Mouse (Mus musculus): ENCODE measurements around the gene Marc1.

Marc1 gene

DNA sequence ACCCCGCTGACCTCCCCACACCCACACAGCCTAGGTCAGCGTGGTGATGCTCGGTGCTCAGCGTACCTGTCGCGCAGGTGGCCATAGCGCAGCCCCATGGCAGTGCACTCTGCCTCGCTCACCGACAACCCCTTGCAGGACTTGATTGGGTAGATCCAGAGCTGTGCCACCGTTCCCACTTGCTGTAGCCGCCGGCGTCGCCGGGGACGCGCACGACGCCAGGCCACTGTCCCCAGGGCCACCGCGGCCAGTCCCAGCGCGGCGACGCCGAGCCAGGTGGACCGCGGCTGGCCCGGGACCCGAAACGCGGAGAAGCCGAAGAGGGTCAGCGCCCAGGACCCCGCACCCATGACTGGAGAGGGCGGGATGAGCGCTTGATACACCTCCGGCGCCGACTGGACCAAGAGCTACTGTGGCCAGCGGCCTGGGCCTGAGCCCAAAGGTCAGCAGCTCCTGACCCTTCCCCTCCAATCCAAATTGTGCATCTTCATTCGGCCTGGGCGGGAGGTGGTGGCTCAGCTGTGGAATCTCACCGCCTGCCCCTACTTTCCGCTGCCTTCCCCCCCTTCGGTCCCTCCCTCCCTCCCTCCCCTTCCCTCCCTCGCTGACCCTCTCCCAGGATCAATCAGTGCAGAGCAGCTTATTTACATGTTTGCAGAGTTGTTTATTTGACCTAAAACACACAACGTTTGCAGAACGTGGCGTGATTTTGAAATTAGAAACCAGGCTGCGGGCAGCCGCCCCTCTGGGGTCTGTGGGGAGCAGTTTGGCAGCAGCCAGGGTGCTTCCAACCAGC is at the start of gene Marc1:
TSS of gene Marc1 (minus strand) at position 534 of the 796 bp plus-strand sequence.
- no peak for DNase-seq (ENCODE audit: low read depth, low spot score)

GRCm38 (mm10) chr1:184860276-184860675 is 49.2 kb upstream of the Marc1 start:
- DNase-seq (ENCODE audit: low read depth, low spot score): no peak

DNA sequence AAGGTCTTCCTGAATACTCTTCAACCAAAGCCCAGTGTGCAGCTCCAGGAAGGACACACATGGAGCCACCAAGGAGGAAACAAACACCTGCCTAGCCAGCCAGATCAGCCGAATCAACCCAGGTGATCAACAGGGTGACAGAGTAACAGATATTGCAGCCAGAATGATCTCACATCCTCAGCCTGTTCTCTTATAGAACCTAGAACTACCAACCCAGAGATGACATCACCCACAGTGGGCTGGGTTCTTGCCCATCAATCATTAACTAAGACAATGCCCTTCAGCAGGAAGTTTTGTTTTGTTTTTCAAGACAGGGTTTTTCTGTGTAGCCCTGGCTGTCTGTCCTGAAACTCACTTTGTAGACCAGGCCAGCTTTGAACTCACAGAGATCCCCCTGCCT is 47.1 kb upstream of the Marc1 start:
- no peak for DNase-seq (ENCODE audit: low read depth, low spot score)

DNA sequence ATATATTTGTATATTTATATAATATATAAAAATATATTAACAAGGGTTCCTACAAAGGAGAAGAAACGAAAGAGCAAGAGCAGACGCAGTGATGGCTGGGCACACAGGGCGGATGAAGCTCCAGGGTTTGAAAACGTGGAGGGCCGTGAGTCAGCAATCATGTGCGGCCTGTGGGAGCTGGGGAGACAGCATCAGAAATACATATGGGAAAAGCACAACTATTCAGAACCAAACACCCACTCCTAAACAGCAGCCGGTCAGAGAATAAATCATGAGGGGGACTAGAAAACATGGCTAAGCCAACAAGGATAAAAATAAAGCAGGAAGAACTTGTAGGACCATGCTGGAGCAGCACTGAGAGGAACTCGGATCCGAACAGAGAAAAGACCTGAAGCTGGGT is 46.1 kb upstream of the Marc1 start:
- no peak for DNase-seq (ENCODE audit: low read depth, low spot score)

GRCm38 (mm10) chr1:184853922-184854321 is 42.8 kb upstream of the Marc1 start:
- DNase-seq (ENCODE audit: low read depth, low spot score): no peak

GRCm38 (mm10) chr1:184853339-184853738 is 42.2 kb upstream of the Marc1 start:
- DNase-seq (ENCODE audit: low read depth, low spot score): no peak

GRCm38 (mm10) chr1:184851741-184852618 is 40.9 kb upstream of the Marc1 start:
- peak; percentile 62 for DNase-seq (ENCODE audit: low read depth, low spot score)

- no peak for DNase-seq (ENCODE audit: low read depth, low spot score)
Observed at GRCm38 (mm10) chr1:184851166-184851565, 40.1 kb upstream of the Marc1 start.

- no peak for DNase-seq (ENCODE audit: low read depth, low spot score)
Observed at GRCm38 (mm10) chr1:184846973-184847372, 35.9 kb upstream of the Marc1 start.

GRCm38 (mm10) chr1:184846092-184846750 is 35.1 kb upstream of the Marc1 start, which contains the start of gene Marc2:
Gene Marc2 (minus strand): TSS chr1:184846451.
- no peak for DNase-seq (ENCODE audit: low read depth, low spot score)

GRCm38 (mm10) chr1:184845111-184846071 is 34.3 kb upstream of the Marc1 start:
- peak; percentile 70 for DNase-seq (ENCODE audit: low read depth, low spot score)

- DNase-seq (ENCODE audit: low read depth, low spot score): no peak
Observed at GRCm38 (mm10) chr1:184844326-184845066, 33.4 kb upstream of the Marc1 start.

GRCm38 (mm10) chr1:184837649-184838048 is 26.5 kb upstream of the Marc1 start:
- DNase-seq (ENCODE audit: low read depth, low spot score): no peak

GRCm38 (mm10) chr1:184836350-184836749 is 25.2 kb upstream of the Marc1 start:
- DNase-seq (ENCODE audit: low read depth, low spot score): no peak

DNA sequence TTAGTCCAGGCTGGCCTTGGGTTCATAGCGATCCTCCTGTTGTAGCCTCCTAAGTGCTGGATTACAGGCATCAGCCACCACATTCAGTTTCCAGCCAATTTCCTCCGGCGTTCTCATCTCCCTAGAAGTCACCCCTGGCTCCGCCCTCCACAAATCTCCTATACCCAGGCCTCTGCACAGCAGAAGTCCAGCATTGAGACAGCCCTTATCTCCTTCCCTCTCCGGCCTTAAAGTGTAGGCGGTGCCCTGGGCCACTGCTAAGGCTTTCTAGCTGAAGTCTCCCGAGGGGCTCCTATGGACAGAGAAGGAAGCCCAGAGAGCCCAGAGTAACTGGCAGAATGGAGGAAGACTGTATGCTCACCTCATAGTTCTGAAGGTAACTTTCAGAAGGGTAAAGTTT is 22.4 kb upstream of the Marc1 start:
- DNase-seq (ENCODE audit: low read depth, low spot score): no peak

GRCm38 (mm10) chr1:184832211-184832610 is 21.1 kb upstream of the Marc1 start:
- no peak for DNase-seq (ENCODE audit: low read depth, low spot score)

GRCm38 (mm10) chr1:184829897-184830296 is 18.8 kb upstream of the Marc1 start:
- no peak for DNase-seq (ENCODE audit: low read depth, low spot score)

GRCm38 (mm10) chr1:184827175-184827701 is 16.1 kb upstream of the Marc1 start:
- no peak for DNase-seq (ENCODE audit: low read depth, low spot score)

DNA sequence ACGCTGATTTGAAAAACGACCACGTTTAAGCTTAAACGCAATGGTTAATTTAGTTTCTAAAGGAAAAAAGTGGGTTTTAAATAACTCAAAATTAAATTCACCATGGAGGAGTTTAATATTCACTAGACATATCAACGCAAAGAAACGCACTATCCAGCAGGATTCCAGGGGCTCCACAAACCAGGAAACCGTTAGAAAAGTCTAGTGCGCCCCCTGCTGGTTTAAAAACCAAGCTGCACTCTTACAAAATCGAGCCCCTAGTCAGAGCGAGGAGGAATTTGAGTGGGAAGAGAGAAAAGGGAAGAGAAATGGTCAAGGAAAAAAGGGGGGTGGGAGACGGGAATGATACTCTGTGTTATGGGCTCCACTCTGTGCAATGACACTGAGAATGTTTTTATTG is 14.0 kb upstream of the Marc1 start:
- peak; percentile 48 for DNase-seq (ENCODE audit: low read depth, low spot score)

GRCm38 (mm10) chr1:184824439-184824851 is 13.3 kb upstream of the Marc1 start:
- DNase-seq (ENCODE audit: low read depth, low spot score): peak; percentile 82
